Mouse (Mus musculus): ENCODE measurements around the gene Cpsf7. TPM values are rescaled to one million over a fixed set of nuclear protein-coding genes. Genes with fewer than 3 reads are reported as not detected.
"Not testable (repeated sequence)": the region's sequence is repeated elsewhere in the genome, so short reads cannot be mapped to it uniquely, and the experiment has no call there.

Cpsf7 gene
- polyA plus RNA-seq, 1 experiment from 2014 or later, result 71.9 TPM

GRCm38 (mm10) chr19:10557430-10557829 lies 32.4 kb downstream of the Cpsf7 start:
- no peak for TF ChIP-seq CTCF (IDR thresholded peaks at IDR 0.05)
- H3K27me3 ChIP-seq, result no peaks in the 10 kb centered on the region
- ChIA-PET CTCF (interaction anchor here (3.4 kb wide), 1 partner anchor 45 kb away, joined by 11 read pairs; no protein-coding TSS in a partner anchor), POLR2A (interaction anchor here (0.7 to 3.1 kb wide), 3 partner anchors 18 to 222 kb away, joined by 3 to 17 read pairs (median 4); partner anchors contain the start of genes Ddb1 and Tkfc)
- no peak for ATAC-seq
- in situ Hi-C loops (cut with MboI; ENCODE audit: low pct_unique_long_range_greater_than_20kb), result no loop called here
- no peak for DNase-seq (ENCODE audit: low read depth, low spot score)

DNA sequence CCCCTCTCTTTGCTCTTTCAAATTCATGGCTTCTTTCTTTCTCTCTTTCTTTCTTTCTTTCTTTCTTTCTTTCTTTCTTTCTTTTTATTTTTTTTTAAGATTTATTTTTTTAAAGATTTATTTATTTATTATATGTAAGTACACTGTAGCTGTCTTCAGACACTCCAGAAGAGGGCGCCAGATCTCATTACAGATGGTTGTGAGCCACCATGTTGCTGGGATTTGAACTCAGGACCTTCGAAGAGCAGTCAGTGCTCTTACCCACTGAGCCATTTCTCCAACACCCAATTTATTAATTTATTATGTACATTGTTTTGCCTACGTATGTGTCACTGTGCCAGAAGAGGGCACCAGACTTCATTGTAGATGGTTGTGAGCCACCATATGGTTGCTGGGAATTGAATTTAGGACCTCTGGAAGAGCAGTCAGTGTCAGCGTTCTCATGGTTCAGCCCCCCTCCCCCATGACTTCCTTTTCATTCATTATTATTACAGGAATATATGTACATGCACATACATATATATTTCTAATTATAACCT lies 32.8 kb downstream of the Cpsf7 start:
- H3K27me3 ChIP-seq, CTCF ChIA-PET: not testable (repeated sequence)
- peak; percentile 64 for TF ChIP-seq CTCF (IDR thresholded peaks at IDR 0.05)

GRCm38 (mm10) chr19:10560108-10560507 lies 35.0 kb downstream of the Cpsf7 start:
- no peaks in the 10 kb centered on the region for H3K27me3 ChIP-seq
- DNase-seq (ENCODE audit: low read depth, low spot score), result no peak

More for the DNA sequence above, 32.8 kb downstream of the Cpsf7 start:
- ATAC-seq; DNase-seq (ENCODE audit: low read depth, low spot score); in situ Hi-C loops (cut with MboI; ENCODE audit: low pct_unique_long_range_greater_than_20kb): not testable (repeated sequence)
- POLR2A ChIA-PET, result interaction anchor here (1.9 to 3.1 kb wide), 2 partner anchors 46 to 47 kb away, joined by 11 to 17 read pairs; partner anchors contain the start of genes Ddb1 and Tkfc

GRCm38 (mm10) chr19:10561558-10562314 lies 36.7 kb downstream of the Cpsf7 start:
- in situ Hi-C loops (cut with MboI; ENCODE audit: low pct_unique_long_range_greater_than_20kb), result loop anchor here (5.0 kb wide), 1 partner anchor 41 kb away; no protein-coding TSS in a partner anchor
- ChIA-PET POLR2A (interaction anchor here (0.7 to 2.1 kb wide), 8 partner anchors 14 to 334 kb away, joined by 3 to 9 read pairs (median 4); partner anchors contain the start of genes Cyb561a3 and Tmem138), CTCF (interaction anchor here (1.0 to 6.4 kb wide), 14 partner anchors 10 to 148 kb away, joined by 3 to 42 read pairs (median 5); partner anchors contain the start of genes Cyb561a3, Ddb1 and Tmem138)
- no peak for TF ChIP-seq CTCF (IDR thresholded peaks at IDR 0.05)
- ATAC-seq (peak; percentile 90), DNase-seq (ENCODE audit: low read depth, low spot score) (no peak)
- H3K27me3 ChIP-seq, result no peaks in the 10 kb centered on the region

More at GRCm38 (mm10) chr19:10560108-10560507, 35.0 kb downstream of the Cpsf7 start:
- in situ Hi-C loops (cut with MboI; ENCODE audit: low pct_unique_long_range_greater_than_20kb), result loop anchor here (5.0 kb wide), 1 partner anchor 42 kb away; no protein-coding TSS in a partner anchor
- ChIA-PET CTCF (interaction anchor here (2.0 to 6.4 kb wide), 3 partner anchors 42 to 150 kb away, joined by 7 to 42 read pairs (median 22); partner anchors contain the start of gene Ddb1), POLR2A (interaction anchor here (1.9 kb wide), 1 partner anchor 44 kb away, joined by 11 read pairs; the partner anchor contains the start of genes Ddb1 and Tkfc)
- TF ChIP-seq CTCF (IDR thresholded peaks at IDR 0.05), result peak; percentile 78
- ATAC-seq, result no peak

DNA sequence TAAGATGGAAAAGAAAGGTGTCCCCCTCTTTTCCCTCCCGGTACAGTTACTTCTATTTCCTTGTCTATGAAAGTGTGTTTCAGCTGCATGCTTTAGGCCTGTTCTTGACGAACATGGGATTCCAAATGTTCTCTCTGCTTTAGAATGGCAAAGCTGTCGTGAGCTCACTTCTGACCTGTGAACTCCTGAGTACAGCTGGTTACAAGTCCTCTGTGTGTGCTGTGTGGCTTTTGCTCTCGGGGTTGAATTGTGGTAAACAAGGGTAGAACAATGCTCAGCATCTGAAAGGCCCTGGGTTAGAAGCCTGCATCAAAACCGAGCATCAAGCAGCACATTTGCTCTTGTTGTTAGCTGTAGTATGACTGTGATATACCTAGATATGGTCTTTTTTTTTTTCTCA lies 37.3 kb downstream of the Cpsf7 start:
- ChIA-PET POLR2A (interaction anchor here (0.6 to 2.1 kb wide), 7 partner anchors 13 to 334 kb away, joined by 3 to 9 read pairs (median 3); partner anchors contain the start of genes Cyb561a3 and Tmem138), CTCF (interaction anchor here (1.0 to 6.4 kb wide), 11 partner anchors 10 to 147 kb away, joined by 3 to 42 read pairs (median 7); partner anchors contain the start of genes Cyb561a3, Ddb1 and Tmem138)
- no peak for ATAC-seq
- in situ Hi-C loops (cut with MboI; ENCODE audit: low pct_unique_long_range_greater_than_20kb), result loop anchor here (5.0 kb wide), 1 partner anchor 40 kb away; no protein-coding TSS in a partner anchor
- H3K27me3 ChIP-seq, result no peaks in the 10 kb centered on the region
- DNase-seq (ENCODE audit: low read depth, low spot score), result no peak
- TF ChIP-seq CTCF (IDR thresholded peaks at IDR 0.05), result no peak

DNA sequence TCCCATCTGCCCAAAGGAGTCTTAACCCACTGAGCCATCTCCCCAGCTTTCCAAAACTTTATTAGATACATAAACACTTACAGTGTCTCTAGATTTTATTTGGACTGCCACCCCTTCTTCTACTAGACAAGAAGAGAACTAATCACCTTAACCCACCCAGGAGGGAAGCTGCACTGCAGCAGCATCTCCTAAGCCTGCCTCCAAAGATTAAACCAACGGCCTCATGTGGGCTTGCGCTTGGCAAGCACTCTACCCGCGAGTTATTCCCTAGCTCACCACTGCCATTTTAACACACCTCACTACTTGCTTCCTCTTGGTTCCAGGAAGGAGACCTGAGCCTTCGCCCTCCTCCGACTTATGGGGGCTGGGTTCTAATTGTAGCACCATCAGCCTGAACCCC lies 39.2 kb downstream of the Cpsf7 start:
- no peak for TF ChIP-seq CTCF (IDR thresholded peaks at IDR 0.05)
- ATAC-seq (no peak), DNase-seq (ENCODE audit: low read depth, low spot score) (no peak)
- CTCF ChIA-PET, result interaction anchor here (1.0 to 6.4 kb wide), 6 partner anchors 11 to 50 kb away, joined by 3 to 42 read pairs (median 6); partner anchors contain the start of genes Cyb561a3 and Tmem138
- POLR2A ChIA-PET, result interaction anchor here (0.8 to 2.0 kb wide), 3 partner anchors 10 to 12 kb away, joined by 3 to 6 read pairs (median 5); partner anchors contain the start of genes Cyb561a3 and Tmem138
- no peaks in the 10 kb centered on the region for H3K27me3 ChIP-seq
- in situ Hi-C loops (cut with MboI; ENCODE audit: low pct_unique_long_range_greater_than_20kb), result loop anchor here (5.0 kb wide), 1 partner anchor 38 kb away; no protein-coding TSS in a partner anchor

GRCm38 (mm10) chr19:10565217-10565616 lies 40.2 kb downstream of the Cpsf7 start:
- CTCF ChIA-PET, result interaction anchor here (0.9 to 6.4 kb wide), 4 partner anchors 10 to 49 kb away, joined by 3 to 42 read pairs (median 6); partner anchors contain the start of genes Cyb561a3 and Tmem138
- no peak for DNase-seq (ENCODE audit: low read depth, low spot score)
- in situ Hi-C loops (cut with MboI; ENCODE audit: low pct_unique_long_range_greater_than_20kb), result no loop called here
- POLR2A ChIA-PET, result interaction anchor here (1.1 to 2.0 kb wide), 2 partner anchors 10 to 11 kb away, joined by 4 to 6 read pairs; partner anchors contain the start of genes Cyb561a3, Tmem138 and Tmem216
- no peak for TF ChIP-seq CTCF (IDR thresholded peaks at IDR 0.05)
- no peak for ATAC-seq
- H3K27me3 ChIP-seq, result no peaks in the 10 kb centered on the region

- ATAC-seq, result no peak
- in situ Hi-C loops (cut with MboI; ENCODE audit: low pct_unique_long_range_greater_than_20kb), result no loop called here
- CTCF ChIA-PET, result interaction anchor here (1.2 kb wide), 1 partner anchor 33 kb away, joined by 3 read pairs; no protein-coding TSS in a partner anchor
Measured at GRCm38 (mm10) chr19:10569627-10570026, 44.6 kb downstream of the Cpsf7 start.

GRCm38 (mm10) chr19:10576690-10577561 lies 51.9 kb downstream of the Cpsf7 start, which contains the start of the genes Cyb561a3 and Tmem138:
Gene Cyb561a3 (plus strand): TSS chr19:10577172.
Gene Tmem138 (minus strand): TSS chr19:10577362.
- TF ChIP-seq CTCF (IDR thresholded peaks at IDR 0.05), result peak; percentile 93
- ATAC-seq (peak; percentile 92), DNase-seq (ENCODE audit: low read depth, low spot score) (peak; percentile 82)
- CTCF ChIA-PET, result interaction anchor here (0.7 to 5.2 kb wide), 11 partner anchors 9 to 385 kb away, joined by 3 to 49 read pairs (median 5); partner anchors contain the start of genes Ddb1 and Tkfc
- no peaks in the 10 kb centered on the region for H3K27me3 ChIP-seq
- in situ Hi-C loops (cut with MboI; ENCODE audit: low pct_unique_long_range_greater_than_20kb), result no loop called here
- POLR2A ChIA-PET, result interaction anchor here (0.9 to 2.0 kb wide), 3 partner anchors 13 to 29 kb away, joined by 5 to 7 read pairs (median 6); partner anchors contain the start of gene Tkfc

More at GRCm38 (mm10) chr19:10569627-10570026, 44.6 kb downstream of the Cpsf7 start:
- H3K27me3 ChIP-seq, result no peaks in the 10 kb centered on the region
- DNase-seq (ENCODE audit: low read depth, low spot score), result no peak
- TF ChIP-seq CTCF (IDR thresholded peaks at IDR 0.05), result no peak
- POLR2A ChIA-PET, result interaction anchor here (0.7 kb wide), 1 partner anchor 14 kb away, joined by 6 read pairs; no protein-coding TSS in a partner anchor
